Mouse (Mus musculus): ENCODE results near the gene Phactr3.

DNA sequence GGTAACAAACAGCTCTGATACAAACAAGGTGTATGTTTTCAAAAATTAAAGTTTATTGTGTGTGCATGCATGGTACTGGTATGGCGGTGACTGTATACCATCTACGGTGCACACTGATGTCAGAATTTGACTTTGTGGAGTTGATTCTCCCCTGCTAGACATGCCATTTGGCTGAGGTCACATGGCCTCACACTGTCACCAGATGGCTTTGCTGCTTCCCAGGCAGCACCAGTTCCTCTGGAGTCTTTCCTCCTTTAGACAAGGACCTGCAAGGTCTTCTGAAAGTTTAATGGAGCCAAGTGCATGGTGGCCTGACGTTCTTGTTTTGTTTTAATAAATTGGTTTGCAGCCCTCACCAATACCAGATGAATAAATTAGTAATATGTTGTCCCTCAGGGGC, 118.3 kb downstream of the Phactr3 start:
- TF ChIP-seq POLR2A (IDR thresholded peaks at IDR 0.05; ENCODE audit: insufficient read length, low read depth), result no peak
- no peak for TF ChIP-seq E2F4 (IDR thresholded peaks at IDR 0.05; ENCODE audit: insufficient read depth)
- no peak for TF ChIP-seq USF1 (IDR thresholded peaks at IDR 0.05; ENCODE audit: low read depth)
- no peak for TF ChIP-seq CEBPB (IDR thresholded peaks at IDR 0.05; ENCODE audit: insufficient read depth, poor library complexity, severe bottlenecking)
- no peak for TF ChIP-seq MYOD1 (IDR thresholded peaks at IDR 0.05; ENCODE audit: control insufficient read depth in 1 of 3, insufficient read length in 2 of 3, low read depth in 2 of 3)
- no peak for TF ChIP-seq TCF12 (IDR thresholded peaks at IDR 0.05; ENCODE audit: insufficient read depth, poor library complexity, severe bottlenecking)

Measured in myocyte (in vitro differentiated cells).